In genomic region chr14:25156171-25156570, GRCm38 (mm10) we compare ENCODE assay signal across 11 mouse cellular contexts.
DNase-seq lines count a peak whose midpoint lies in the region; ATAC-seq lines count a peak whose summit lies in the region.
"Had no signal": no experiment of that assay in that cellular context is flagged by ENCODE, and none has a peak within 500 bp of the region (broad histone marks: within the 10 kb centered on the region; RNA-seq: fewer than 3 reads in every experiment).

No protein-coding gene starts in this region.

- no peak overlapping the region for H3K9ac ChIP-seq in hindbrain, embryonic 12.5 days
- H3K9ac ChIP-seq: embryonic facial prominence, embryonic 15.5 days had no signal

- ATAC-seq in hindbrain, embryonic 12.5 days (ENCODE audit: low FRiP score): no peak

- H3K4me3 ChIP-seq in hindbrain, embryonic 10.5 days: no peak overlapping the region
- no peak overlapping the region for H3K4me3 ChIP-seq in hindbrain, embryonic 12.5 days
- no peak overlapping the region for H3K4me3 ChIP-seq in heart, embryonic 10.5 days
- H3K4me3 ChIP-seq: embryonic facial prominence, embryonic 15.5 days had no signal

- H3K27me3 ChIP-seq in hindbrain, embryonic 10.5 days (ENCODE audit: insufficient read depth, poor library complexity, severe bottlenecking): no peaks in the 10 kb centered on the region; the same call in 1 of the 2 replicates
- 0 out of 2 replicates have a peak, but pooled peaks cover 4% of the 10 kb centered on the region for H3K27me3 ChIP-seq in hindbrain, embryonic 12.5 days
- no peaks in the 10 kb centered on the region for H3K27me3 ChIP-seq in heart, embryonic 10.5 days (ENCODE audit: insufficient read depth, poor library complexity, severe bottlenecking)
- H3K27me3 ChIP-seq: embryonic facial prominence, embryonic 15.5 days had no signal

- H3K9me3 ChIP-seq in hindbrain, embryonic 10.5 days: no peaks in the 10 kb centered on the region
- no peaks in the 10 kb centered on the region for H3K9me3 ChIP-seq in hindbrain, embryonic 12.5 days (replicated peaks)
- H3K9me3 ChIP-seq in heart, embryonic 10.5 days: no peaks in the 10 kb centered on the region
- H3K9me3 ChIP-seq: embryonic facial prominence, embryonic 15.5 days had no signal

- peaks cover 19% of the 10 kb centered on the region for H3K4me1 ChIP-seq in hindbrain, embryonic 10.5 days (replicated peaks)
- peaks cover 23% of the 10 kb centered on the region; the same call in 1 of the 2 replicates for H3K4me1 ChIP-seq in hindbrain, embryonic 12.5 days
- H3K4me1 ChIP-seq in heart, embryonic 10.5 days: peaks cover 62% of the 10 kb centered on the region
- H3K4me1 ChIP-seq: embryonic facial prominence, embryonic 15.5 days had no signal

- no peaks in the 10 kb centered on the region for H3K36me3 ChIP-seq in hindbrain, embryonic 10.5 days
- no peaks in the 10 kb centered on the region for H3K36me3 ChIP-seq in hindbrain, embryonic 12.5 days
- H3K36me3 ChIP-seq in heart, embryonic 10.5 days: no peaks in the 10 kb centered on the region
- H3K36me3 ChIP-seq: embryonic facial prominence, embryonic 15.5 days had no signal

- H3K4me2 ChIP-seq in hindbrain, embryonic 12.5 days (replicated peaks): no peak overlapping the region
- H3K4me2 ChIP-seq: embryonic facial prominence, embryonic 15.5 days had no signal

- DNase-seq in hindbrain, embryonic 10.5 days (ENCODE audit: low spot score): no peak
- DNase-seq in brain, adult 2 months (ENCODE audit: low read depth, low spot score): peak; percentile 61
- DNase-seq in heart, embryonic 10.5 days (ENCODE audit: low spot score): peak; percentile 89
- peak; percentile 38 for DNase-seq in lung, postnatal 10 days
- no peak for DNase-seq in yolk sac, embryonic 10.5 days (ENCODE audit: low spot score)
- no peak for DNase-seq in spleen, adult 12 weeks (ENCODE audit: low spot score)
- DNase-seq in cerebellum, adult 9-11 months: no peak
- DNase-seq: cerebellum, adult 11-12 months; kidney, adult 18-20 months had no signal

- 69% methylated on average over 9 of the region's 9 CpGs for WGBS in hindbrain, embryonic 10.5 days
- 65% methylated on average over 9 of the region's 9 CpGs for WGBS in hindbrain, embryonic 12.5 days
- 25% methylated on average over 9 of the region's 9 CpGs for WGBS in heart, embryonic 10.5 days

- H3K27ac ChIP-seq in hindbrain, embryonic 10.5 days: peak overlapping the region; percentile 24; the same call in 1 of the 2 replicates
- no peak overlapping the region; the same call in 1 of the 2 replicates for H3K27ac ChIP-seq in hindbrain, embryonic 12.5 days
- H3K27ac ChIP-seq in heart, embryonic 10.5 days: peak overlapping the region; percentile 86
- H3K27ac ChIP-seq: embryonic facial prominence, embryonic 15.5 days had no signal

Comparison
In these comparisons a context has a peak if more than half of its experiments do, and no peak if none do; other contexts are left out.
1. DNase-seq: peak in brain, adult 2 months (single experiment), heart, embryonic 10.5 days (single experiment) and lung, postnatal 10 days (single experiment); none in hindbrain, embryonic 10.5 days (single experiment), yolk sac, embryonic 10.5 days (single experiment), spleen, adult 12 weeks (single experiment) and cerebellum, adult 9-11 months (single experiment).